Mouse (Mus musculus) left cerebral cortex, adult 11 months (tissue): ENCODE data around the gene Gm10964.

Experiments
- DNase-seq: peaks from one replicate; pipeline ENCODE4 v3.0.0; 2022; ENCODE audit warnings: low spot score

The Gm10964 gene

DNA sequence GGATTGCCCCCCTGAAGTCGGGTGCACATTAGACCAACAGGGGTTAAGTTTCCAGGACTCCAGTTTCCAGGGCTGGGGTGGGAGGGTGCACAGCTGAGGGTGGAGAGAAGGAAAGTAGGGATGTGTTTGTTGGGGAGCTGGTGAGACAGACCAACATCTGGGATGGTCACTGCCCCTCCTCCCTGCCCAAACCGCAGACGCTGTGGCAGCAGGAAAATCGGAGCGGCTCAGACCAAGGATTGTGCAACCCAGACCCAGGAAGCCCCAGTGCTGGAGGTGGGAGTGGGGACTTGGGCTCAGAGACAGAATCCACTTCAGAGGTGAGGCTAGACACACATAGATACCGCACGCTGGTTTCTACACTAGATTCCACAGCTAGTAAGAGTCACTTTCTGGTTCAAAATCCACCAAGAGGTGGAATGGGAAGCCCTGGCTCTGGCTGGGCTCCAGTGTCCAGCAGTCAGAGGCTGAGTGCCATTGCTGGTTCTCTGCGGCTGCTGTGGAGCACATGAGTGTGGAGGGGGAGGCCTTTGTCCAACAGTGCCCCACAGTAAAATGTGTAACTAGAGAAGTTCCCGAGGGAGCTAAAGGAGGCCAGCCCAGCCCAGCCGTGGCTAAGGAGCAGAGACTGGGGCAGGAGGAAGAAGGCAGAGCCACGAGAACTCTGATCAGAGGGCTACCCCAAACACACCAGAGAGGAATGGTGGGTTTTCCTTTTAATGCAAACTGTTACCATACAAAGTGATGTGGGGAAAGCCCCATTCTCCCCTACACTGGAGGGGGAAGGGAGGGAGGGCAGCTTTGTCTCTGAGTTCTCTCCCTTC lies 4.3 kb upstream of the Gm10964 start:
- DNase-seq: no peak

DNA sequence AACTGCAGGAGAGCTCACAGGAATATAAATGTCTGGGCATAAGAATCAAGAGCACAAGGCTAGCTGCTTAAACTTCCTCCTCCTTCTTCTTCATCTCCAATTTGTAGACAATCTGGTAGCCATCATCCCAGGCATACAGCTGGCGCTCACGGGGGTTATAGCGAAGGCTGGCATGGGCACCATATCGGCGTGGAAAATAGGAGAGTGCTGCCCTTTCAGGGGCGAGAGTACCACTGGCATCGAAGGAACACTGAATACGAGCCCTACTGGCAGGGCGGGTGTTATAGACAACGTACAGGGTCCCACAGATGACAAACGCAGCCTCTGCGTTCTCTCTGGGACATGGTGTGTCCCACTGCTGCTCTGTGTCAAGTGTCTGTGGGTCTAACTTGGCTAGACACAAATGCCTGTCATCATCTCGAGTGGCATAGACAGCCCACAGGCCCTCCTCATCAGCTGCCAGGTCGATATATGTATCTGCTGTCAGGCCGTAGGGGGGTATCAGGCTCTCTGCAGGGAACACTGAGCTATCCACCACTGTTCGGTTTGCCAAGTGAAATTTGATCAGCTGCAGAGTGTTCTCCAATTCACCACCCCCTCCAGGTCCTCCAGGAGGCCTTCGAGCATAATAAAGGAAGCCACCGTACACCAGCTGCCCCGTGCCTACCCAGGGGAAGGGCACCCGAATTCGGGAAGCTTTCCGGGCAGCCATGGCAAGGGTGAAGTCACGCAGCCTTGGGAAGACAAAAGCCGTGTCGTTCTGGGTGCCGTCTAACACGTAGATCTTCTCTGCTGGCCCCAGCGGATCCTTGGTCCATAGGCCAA lies 3.2 kb upstream of the Gm10964 start:
- DNase-seq: no peak

DNA sequence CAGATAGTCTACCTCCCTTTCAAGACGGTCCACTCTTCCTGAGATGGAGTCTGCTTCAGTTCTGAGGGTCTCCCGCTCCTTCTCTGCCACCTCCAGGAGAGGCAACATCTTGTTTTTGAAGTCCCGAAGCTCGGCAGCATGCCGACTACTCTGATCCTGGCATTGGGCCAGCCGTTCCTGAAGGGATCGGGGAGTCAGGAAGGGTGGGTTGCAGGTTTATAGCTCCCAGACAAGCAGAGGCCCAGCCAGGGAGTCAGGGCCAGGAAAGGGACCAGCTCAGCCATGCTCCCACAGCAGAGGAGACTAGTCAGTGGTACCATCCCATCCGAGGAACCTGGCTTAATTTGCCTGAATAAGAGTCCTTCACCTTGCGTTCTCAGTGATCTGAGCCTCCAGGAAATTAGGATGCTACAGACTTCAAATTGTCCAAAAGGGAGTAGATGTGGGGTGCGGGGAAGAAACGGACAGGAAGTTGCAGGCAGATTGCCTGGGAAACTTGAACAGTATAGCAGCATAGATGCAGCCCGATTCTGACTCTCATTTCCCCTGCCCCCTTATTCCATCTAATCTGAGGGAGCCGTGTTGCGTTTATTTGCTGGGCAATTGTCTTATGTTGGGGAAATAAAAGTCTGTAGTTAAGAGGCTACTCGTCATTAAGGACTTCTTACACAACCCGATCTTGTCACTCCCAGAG lies 2.0 kb upstream of the Gm10964 start:
- DNase-seq: no peak

DNA sequence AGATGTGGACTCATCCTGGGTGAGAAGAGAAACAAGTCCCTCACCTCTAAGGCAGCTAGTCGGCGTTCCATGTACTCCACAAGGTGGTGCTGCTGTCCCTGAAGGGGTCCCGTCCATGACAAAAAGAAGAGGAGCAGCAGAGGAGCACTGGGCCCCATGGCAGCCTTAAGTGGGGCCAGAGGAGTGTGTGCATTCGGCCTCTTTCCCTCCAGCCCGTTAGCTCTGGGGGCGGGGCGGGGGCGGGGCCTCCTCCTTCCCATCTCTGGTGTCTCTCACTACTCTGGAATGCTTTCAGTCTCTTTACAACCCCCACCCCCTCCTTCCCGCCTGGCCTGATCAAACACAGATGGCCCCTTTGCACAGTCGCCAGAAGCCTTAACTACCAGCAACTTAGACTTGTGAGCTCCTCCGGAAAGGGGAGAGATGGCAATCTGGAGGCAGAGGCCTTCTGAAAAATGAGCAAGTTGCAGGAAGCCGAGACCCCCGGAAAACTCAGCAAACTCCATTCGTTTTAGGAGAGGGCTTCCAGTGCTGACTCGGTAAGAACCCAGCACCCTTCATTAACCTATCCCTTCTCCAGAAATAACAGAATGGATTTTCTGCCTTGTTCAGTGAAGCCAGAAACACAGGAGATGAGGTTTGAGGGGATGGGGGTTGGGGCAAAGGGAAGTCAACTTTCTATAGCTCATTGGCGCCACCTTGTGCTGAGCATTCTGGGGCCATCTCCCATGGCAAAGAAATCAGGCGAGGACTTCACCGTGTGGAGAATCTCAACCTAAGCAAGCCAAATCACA lies 1.2 kb upstream of the Gm10964 start, which contains the start of gene Olfml3:
Gene Olfml3, minus strand, starts transcription at position 224 of the 794 bp plus-strand sequence.
- peak; percentile 86 for DNase-seq

DNA sequence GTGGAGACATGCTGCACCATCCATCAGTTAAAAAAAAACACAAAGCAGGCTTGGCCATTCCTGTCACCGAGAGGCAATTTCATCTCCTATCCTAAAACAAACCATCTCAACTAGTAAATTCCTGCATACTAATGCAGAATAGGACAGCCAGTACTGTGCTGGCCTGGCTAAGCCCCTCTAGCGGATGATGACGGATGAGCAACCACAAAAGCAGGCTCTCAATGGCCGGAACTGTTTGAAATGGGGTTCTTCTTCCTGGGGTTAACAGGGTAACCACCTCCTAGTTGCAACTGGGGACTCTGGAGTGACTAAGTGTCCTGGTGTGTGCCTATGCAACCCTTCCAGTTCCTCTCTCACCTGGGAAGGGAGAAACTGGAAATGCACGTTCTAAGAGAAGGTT lies 1.2 kb downstream of the Gm10964 start:
- no peak for DNase-seq

DNA sequence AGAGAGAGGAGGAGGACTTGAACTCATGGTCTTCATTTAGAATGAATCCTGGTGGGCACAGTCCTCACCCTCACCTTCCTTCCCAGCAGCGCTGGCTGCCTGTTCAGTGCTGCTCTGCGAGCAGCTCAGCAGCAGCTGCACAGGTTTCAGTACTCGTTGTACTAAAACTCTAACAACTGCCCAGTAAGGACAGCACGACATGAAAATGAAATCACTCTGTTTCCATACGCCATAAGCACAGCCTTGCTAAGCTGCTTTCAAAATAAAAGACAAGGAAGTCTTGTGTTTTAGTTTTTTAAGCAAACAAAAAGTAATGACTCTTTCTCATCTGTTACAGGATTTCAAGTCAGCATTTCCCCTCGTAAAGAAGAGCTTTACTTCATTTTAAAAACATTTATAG lies 4.0 kb downstream of the Gm10964 start:
- DNase-seq: no peak

DNA sequence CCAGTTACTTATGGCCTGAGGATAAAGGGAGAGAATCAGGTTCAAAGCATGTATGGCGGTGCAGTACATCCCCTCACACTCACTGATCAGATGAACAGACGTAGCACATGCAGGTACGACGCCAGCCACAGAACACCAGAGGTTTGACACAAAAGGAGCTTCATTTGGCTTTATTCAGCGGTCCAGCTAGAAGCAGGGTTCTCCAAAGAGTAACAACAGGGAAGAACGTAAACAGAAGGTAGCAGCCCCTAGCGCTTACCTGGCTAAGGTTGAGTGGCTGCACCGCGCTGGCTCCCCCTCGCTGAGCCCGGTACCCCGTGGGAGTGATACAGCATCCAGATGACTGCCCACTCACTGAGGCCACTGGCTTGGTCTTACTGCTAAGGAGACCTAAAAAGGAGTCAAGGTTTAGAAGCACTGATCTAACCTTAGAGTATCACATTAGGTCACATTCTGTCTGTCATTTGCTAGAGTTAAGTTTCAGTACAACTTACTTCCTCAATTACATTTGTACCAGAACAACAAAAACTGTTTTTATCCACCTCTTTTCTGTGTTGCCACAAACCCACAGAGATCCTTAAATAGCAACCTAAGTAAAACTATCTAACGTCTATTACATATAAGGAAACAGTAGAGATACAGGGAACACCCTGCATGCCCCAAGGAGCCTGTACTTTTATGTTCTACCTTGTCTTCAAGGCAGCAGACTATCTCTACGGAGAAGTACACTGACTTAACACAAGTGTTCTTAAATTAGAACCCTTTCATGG lies 6.0 kb downstream of the Gm10964 start:
- DNase-seq: no peak

DNA sequence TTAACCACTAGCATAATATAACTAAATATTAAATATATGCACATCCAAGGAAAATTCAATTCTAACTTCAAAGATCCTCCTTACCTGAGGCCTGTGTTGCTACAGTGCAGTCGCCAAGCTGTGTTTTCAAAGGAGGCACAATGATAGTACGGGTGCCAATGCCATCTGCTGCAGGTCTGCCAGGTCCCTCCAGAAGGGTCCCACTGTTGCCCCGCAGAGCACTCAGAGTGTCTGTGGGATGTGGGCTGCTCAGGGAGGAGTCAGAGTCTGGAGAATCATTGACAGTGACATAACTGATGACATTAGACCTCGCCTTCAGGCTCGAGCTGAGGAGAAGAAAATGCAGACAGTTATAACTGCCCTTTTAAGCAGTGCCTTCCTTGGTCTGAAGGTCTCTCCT lies 7.5 kb downstream of the Gm10964 start:
- DNase-seq: no peak

DNA sequence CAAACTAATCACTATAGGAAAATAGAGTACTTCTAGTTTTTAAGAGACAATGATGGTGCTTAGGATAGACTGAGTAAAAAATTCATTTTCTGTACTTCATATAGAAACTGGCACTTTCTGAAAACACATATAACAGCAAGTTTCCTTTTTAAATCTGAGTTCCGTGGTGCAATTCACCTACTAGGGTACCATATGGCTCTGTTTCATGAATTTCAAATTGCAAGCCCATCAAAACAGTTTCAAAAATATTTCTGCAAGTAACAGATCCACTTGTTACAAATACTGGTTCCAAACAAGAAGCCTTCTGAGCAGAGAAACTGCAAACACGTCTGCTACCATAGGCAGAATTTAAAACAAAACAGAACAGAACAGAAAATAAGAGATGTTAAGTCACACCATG lies 12.4 kb downstream of the Gm10964 start:
- DNase-seq: no peak

DNA sequence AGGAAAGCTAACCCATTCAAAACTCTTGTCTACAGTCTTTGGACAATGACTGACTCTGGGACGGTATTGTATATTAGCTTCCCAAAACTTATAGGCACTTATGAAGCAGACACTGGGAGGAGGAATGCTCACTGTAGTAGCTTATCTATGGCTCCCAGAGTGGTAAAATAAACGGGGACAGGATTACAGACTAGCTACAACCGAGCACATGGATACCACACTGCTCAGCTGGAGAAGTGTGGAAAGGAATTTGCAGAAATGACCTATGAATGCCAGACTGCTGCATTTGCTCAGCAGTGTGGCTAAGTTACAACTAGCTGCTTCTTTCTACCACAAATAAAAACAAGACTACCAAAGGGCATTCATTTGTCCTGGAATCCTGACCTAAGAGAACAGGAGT lies 16.2 kb downstream of the Gm10964 start:
- no peak for DNase-seq

DNA sequence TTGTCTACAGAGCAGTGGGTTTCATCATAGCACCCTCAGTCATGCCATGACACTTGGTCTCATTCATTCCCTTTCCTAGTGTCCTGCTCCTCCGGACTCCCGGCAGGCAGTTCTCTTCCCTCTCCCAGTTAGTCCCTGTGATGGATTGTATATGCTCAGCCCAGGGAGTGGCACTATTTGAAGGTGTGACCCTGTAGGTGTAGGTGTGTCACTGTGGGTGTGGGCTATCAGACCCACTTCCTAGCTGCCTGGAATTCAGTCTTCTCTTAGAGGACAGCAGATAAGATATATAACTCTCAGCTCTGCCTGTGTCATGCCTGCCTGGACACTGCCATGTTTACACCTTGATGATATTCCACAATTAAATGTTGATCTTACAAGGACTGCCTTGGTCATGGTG lies 17.8 kb downstream of the Gm10964 start:
- no peak for DNase-seq

DNA sequence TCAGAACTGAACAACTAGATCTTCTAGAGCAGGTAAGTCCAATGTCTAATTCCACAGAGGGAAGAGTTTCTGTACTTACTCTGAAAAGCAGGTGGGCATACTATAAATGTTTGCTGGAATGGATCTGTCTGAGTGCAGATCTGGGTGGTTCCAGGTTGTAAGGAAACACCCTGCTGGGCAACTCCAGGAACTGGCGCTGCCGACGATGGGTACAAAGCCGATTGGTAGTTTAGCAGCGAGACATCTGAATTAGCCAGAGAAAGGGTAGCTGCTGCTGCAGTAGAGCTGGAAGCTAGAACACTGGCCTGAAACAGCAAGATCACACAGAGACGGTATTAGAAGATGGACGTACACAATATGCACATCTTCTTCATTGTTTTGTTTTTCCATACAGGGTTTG lies 19.3 kb downstream of the Gm10964 start:
- no peak for DNase-seq

DNA sequence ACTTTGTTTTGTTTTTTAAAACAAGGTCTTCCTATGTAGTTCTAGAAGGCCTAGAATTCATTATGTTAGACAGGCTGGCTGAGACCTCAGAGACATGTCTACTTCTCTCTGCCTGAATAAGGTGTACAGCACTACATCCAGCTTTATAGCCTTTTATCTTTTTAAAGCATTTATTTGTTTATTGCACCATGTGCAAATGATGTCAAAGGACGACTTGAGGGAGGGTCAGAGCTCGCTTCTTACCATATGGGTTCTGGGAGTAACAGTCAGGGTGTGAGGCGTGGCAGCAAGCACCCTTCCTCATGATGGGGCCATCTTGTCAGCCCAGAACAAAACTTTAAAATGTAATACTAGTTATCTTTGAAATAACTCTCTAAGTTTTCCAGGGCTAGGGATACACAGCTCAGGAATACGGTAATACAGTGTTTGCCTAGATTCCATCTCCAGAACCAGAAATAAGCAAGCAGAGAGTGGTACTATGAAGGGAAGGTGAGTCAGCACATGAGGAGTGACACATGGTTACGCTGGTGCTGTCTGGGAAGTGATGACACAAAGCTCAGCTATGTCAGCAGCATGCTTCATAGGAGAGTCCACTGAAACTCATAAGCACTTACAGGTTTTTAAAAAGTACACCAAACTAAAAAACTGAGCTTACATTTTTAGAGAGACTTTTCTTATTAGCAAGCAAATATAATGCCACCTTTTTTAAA lies 20.2 kb downstream of the Gm10964 start:
- no peak for DNase-seq

DNA sequence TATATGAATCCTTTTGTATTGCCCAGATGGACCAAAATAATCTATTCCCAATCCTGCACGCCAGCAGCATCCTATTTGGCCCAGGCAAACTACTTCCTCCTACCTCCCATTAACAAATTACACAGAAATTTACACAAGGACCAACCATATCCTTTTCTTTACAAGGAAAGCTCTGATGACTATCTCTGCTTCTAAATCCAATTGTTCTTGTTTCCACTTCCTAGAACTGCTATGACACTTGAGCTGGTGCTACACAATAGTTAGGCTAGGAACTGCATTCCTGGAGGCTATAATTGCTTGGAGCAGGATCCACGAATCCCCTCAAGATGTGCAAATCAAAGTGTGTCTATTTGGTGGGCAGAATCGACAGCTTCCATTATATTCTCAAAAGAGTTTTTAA lies 27.6 kb downstream of the Gm10964 start:
- DNase-seq: no peak

DNA sequence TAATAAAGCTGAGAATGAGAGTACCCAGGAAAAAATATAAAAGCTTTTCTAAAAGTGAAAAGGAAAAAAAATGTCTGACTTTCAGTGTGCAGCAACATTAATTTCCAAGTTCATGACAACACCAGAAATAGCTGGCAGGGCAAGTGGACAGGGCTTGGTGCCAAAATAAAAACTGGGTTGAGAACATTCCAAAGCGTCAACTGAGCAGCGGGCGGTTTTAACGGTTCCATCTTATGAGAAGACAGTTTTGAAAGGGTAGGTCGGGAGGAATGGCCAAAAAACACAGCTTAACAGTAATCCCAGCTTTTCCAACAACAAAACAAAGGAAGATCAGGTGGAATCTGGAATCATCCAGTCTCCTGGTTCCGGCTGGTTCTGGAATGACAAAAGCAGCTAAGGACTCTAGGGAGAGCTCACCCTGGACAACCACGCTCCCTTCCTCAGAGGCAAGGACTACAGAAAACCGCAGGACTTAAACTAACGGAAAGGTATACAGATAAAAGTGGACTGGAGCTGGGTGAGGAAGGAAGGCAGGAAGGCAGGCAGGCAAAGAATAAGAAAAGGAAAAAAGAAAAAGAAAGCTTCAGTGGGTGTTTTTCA lies 32.5 kb downstream of the Gm10964 start:
- DNase-seq: no peak

DNA sequence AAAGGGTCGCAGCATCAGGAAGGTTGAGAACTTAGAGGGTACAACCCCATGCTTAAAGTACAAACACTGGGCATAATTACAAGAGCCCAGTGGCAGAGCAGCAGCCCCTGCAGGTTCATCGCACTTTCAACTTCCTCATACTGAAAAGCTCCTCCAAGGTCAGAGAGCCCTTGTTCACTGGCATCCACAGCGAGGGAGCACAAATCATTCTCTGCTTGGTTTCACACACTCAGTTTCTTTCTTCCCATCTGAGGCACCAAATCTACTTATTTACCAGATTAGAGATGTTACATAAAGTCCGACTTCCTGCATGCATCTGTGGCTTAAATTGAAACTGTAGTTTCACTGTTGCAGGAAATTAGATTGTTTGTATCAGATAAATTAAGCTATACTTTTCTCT lies 33.7 kb downstream of the Gm10964 start:
- DNase-seq: no peak

DNA sequence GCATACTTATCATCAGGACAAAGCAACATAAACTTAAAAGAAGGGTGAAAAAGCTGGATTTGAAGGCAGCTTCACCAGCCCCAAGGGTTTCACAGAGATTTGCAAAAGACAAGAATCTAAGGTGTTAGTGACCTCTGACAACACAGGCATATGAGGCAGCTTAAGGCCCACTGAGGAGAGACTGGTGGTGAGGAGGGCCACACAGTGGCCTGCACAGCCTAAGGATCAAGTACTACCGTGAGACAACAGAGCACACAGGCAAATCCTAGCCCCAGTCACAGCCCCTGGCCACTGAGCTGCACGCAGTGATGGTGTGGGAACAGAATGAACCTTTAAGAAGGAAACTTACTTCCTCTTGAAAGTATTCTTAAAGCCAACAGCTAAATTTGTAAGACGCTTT lies 34.3 kb downstream of the Gm10964 start:
- DNase-seq: no peak

DNA sequence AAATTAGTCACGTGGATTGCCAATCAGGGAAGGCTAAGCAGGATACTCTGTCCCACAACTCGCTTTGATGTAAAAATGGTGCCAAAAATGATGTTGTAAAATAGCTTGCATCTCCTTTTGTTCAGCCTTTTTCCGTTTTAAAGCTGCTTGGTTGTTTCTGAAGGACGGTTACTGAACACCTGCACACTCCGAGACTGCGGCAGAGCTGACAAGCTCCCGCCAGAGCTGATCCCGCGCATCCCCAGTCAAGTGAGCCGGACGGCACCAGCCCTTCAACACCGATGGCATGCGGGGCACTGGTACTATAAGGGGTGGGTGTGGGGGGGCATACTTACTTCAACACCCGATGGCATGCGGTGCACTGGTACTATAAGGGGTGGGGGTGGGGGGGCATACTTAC lies 34.8 kb downstream of the Gm10964 start:
- no peak for DNase-seq

DNA sequence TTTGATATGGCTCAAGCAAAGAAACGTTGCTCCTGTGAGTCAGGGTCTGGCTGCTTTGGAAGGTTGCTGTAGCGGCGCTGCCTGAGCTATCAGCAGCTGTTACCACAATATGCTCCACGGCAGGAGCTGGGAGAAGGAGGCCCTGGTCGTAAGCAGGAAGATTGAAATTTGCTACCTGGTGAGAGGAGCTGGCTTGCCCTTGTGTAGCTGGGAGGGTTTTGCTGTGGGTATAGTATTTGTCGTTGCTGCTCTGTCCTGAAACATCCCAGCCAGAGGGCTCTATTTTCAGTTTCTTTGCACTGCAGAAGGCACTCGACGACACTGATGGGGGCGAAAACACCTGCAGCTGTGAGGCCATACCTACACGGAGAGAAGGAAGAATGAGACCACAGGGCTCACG lies 38.8 kb downstream of the Gm10964 start:
- no peak for DNase-seq

DNA sequence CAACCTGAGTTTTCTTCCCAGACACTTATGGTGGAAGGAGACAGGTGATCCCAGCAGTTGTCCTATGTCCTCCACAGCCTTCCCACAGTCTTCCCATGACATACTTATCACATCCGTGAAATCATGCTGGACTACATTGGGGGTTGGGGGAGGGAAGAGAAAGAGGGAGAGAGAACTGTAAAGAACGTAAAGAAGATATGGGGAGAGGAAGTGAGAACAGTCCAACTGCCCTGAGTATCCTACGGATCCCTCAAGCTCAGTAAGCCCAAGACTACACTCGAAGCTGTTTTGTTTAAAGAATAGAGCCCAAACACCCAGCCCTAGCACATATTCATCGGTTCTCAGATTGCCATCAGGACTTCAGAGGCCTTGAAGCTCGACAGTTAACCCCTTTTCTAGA lies 39.5 kb downstream of the Gm10964 start:
- no peak for DNase-seq
